Mouse (Mus musculus): ENCODE results near the gene Capn6.

Capn6 gene

DNA sequence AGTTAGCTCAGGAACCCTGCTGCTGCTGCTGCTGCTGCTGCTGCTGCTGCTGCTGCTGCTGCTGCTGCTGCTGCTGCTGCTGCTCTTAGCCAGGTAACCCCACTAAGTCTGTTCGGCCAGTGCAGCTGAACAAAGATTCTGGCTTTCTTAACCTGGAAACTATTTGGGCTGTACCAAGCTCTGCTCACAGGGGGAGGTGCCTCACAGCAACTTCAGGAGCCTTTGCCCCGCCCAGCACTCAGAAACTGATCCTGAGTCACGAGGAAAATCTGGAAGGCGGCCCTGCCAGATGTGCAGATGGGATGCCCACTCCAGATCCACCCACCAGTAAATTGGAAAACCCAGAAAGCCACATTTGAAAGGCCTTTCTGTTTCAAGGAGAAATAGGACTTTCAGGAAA lies at the start of gene Capn6:
Capn6 (minus strand) TSS at position 203 of the 400 bp plus-strand sequence.
- no peak for DNase-seq (ENCODE audit: low spot score in 2 of 2)

DNA sequence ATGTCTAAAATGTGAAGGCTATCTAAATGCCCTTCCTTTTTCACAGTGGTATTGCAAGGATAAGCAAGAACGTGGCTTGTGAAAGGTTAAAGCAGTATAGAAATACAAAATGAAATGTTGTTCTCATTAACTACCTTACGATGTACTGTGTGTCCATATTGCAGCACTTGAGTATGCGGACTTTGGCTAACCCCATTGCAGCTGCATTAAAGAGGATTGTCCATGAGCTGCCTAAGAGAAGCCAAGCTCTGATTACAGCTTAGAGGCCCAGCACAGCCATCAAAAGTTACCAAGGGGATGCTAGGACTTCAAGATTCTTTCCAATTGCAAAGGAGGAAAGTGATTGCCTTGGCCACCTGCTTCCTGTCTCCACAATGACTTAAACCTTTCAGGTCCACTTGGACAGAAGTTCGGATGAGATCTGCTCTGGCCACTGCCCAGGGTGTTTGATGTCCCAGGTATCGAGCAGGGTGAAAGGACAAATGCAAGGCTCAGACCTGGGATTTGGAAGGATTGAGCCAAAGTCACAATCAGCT lies 40.0 kb upstream of the Capn6 start:
- DNase-seq (ENCODE audit: low spot score in 2 of 2), result no peak

DNA sequence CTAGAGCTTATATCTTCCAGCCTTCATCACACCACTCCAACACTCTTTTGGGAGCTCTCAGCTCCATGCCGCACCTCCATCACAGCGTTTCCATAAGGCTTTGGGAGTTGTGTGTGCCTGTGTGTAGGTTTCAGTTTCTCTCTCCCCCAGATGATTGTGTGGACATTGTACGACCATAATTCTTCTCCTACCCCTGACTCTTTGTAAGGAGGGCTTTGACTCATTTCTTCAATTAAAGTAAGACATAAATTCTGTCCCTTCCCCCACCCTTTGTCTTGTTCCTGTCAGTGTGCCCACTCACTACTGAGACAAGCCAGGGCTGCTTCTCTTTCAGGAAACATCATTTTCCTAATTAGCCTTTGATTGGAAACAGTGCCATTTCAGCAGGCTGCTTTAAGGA lies 24.1 kb upstream of the Capn6 start:
- no peak for DNase-seq (ENCODE audit: low spot score in 2 of 2)

DNA sequence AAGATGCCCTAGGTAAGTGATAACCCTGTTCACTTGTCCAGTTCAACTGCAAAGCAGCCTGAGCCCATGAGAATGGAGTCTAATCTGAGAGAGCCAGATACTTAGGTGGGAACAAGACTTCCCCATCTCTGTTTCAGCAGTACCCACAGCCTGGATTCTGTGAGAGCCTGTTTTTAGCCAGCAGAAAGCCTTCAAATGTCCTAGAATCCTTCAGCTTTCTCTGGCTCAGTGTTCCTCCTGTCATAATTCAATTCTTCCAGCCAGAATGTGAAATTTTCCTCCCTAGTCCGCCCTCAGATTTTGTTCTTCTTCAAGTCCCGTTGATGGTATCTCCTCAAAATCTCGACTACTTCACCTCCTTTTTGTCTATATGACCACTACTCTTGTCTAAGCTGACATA lies 22.8 kb upstream of the Capn6 start:
- DNase-seq (ENCODE audit: low spot score in 2 of 2), result no peak

DNA sequence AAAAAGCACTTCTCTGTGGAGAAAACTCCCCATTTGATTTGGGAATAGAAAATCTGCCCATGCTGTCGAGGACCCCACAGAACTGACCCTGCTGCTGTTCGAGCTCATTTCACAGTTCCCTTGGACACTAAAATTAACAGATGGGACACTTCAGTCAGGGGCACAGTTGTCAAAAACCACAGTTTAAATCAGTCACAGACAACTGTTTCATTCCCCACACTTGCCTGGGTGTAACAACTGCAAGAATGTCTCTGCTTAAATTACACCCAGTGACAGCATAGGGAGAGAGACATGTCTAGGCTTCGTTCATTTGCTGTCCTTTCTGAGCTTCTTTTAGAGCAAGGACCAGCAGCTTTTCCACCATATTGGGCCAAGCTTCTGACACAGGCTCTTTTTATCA lies 19.4 kb upstream of the Capn6 start:
- no peak for DNase-seq (ENCODE audit: low spot score in 2 of 2)

DNA sequence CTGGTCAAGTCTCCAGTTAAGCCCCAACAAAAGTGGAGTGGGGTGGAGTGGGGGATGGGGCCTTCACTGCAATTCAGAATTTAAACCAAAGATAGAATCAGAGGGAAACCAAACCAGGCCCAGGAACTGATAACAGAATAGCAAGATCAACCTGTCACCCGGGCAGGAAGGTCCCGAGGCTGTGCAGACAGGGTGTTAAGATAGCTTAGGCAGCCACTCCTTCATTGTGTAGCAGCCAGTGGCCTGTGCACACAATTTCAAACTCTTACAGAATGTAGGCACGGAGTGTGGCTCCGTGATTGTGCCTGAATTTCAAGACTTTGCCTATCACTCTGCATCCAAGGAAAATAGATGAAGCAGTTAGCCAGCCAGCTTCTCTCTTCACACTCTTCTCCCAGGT lies 693 bp downstream of the Capn6 start:
- no peak for DNase-seq (ENCODE audit: low spot score in 2 of 2)

DNA sequence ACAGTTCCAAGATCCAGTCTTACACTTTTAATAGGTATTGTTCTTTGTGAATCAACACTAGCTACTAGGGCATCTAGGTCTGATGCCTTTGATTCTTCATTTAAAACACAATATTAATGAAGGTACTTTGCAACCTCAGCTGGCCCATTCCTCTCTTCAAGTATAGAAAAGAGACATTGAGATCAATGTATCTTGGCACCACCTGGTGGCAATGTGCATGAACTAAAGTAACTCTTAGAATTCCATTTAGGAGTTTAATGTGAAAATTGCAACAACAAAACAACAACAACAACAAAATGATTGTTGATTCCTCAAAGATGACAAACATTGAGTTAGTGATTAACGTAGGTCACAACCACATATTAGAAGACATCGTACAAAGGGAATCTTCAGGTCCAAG lies 8.3 kb downstream of the Capn6 start:
- no peak for DNase-seq (ENCODE audit: low spot score in 2 of 2)

DNA sequence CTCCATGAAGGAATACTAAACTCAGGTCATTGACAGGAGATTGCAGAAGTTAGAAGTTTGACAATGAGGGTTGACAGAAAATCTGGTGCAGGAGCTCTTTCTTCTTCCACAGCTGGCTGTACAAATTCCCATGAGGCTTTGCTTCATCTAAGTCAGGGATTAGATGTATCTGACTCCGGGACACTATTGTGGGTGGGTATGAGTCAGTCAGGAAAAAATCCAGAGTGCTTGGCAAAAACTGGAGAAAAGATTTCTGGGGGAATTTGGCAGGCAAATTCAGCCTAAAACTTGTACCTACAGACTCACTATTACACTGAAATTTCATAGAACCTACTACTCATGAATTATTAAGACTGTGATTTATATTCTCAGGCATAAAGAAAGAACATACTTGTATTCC lies 11.3 kb downstream of the Capn6 start:
- no peak for DNase-seq (ENCODE audit: low spot score in 2 of 2)

DNA sequence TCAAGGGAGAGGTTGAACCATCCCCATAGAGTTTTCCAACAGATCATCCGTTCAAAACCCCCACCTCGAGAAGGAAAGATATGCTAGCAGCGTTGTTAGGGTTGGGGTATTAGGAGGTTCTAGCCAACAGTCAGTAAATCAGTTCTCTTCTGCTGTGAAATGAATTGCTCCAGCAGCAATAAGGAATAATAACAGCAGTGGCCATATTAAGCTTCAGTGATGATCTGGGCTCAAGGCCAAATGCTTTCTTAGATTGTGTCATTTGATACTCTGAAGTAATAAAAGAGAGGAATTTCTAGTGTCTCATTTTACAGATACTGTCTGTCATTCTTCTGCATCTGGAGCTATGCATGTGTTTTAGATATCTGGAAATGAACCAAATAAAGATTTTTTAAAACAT lies 64.7 kb downstream of the Capn6 start:
- no peak for DNase-seq (ENCODE audit: low spot score in 2 of 2)

Measured in frontal cortex, postnatal 14 days (tissue).